Mouse (Mus musculus): ENCODE data around the gene Gm20547.

The Gm20547 gene

DNA sequence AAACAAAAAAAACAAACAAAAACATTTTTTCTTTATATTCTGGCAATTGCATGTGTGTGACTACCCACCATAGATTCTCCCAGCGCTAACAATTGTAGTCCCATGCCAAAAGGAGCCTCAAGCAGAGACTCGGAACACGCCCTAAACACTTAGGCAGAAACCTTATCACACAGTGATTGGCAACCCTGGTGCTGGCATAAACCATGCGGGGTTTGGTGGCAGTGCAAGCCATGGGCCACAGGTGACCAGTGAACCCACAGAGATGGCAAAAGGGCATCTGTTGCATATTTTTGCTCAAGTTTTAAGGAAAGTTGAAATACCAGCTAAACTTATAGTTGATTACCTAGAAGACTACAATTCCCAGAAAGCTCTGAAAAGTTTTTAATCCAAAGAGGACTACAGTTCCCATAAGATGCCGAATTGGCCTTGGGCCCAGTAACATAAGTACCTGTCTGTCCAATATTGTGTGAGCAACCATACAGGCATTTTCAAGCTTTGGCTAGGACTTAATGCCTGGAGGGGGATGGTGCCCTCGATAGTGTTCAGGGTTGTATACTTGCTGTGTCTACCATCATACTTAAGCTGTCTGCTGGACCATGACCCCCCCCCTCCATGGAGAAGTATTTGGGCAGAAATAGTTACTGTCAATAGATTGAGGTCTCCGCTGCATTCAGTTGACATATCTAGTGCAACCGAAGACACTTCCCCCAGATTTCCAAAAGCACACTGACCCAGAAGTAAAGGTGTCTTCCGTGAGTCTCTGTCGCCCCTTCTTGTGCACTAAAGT is 15.7 kb upstream of the Gm20547 start:
- intact Hi-C loops (cut with DNase I) = loop anchor here (5.0 kb wide), 1 partner anchor 40 kb away; no protein-coding TSS in a partner anchor

DNA sequence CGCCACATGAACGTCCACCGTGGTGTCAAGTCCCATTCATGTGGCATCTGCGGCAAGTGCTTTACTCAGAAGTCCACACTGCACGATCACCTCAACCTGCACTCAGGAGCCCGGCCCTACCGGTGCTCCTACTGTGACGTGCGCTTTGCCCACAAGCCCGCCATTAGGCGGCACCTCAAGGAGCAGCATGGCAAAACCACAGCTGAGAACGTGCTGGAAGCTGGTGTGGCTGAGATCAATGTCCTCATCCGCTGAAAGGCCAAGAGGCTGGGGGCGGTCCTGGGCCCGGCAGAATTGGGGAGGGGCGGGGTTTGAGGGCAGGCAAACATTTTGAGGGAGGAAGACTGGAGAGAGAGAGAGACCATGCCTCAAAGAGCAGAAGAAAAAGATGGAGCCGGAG is 14.5 kb upstream of the Gm20547 start:
- intact Hi-C loops (cut with DNase I) = loop anchor here (5.0 kb wide), 1 partner anchor 39 kb away; no protein-coding TSS in a partner anchor

DNA sequence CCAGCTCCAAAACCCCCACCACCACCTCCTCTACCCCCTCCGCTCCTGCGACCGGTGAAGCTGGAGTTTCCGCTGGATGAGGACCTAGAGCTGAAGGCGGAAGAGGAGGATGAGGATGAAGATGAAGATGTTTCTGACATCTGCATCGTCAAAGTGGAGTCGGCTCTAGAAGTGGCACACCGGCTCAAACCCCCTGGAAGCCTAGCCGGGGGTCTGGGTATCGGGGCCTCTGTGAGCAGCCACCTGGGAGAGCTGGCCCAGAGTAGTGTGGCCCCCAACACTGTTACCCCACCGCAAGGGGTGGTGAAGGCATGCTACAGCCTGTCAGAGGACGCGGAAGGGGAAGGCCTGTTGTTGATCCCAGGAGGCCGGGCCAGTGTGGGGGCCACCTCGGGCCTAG is 13.9 kb upstream of the Gm20547 start:
- intact Hi-C loops (cut with DNase I) = loop anchor here (5.0 kb wide), 1 partner anchor 38 kb away; no protein-coding TSS in a partner anchor

DNA sequence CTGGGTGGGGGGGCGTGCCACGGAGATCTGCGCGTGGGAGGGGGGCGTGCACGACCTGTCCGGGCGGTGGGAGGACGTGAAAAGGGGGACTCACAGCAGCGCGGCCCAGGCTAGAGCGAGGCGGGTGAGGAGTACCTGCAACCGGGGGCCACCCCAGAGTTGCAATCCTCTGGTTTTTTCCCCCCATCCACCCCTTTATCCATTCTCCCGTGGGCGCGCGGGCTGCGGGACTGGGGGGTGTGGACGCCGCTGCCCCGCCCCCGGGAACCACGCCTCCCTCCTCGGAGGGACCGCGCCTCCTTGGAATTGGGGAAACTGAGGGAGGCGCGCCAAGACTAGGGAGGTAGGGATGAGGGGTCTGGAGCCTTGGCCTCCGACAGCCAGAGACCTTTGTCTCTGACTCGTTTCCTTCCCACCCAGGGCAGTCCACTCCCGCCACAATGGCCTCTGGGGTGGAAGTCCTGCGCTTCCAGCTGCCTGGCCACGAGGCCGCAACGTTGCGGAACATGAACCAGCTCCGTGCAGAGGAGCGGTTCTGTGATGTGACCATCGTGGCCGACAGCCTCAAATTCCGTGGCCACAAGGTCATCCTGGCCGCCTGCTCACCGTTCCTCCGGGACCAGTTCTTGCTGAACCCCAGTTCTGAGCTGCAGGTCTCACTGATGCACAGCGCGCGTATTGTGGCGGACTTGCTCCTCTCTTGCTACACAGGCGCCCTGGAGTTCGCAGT is 13.1 kb upstream of the Gm20547 start:
- intact Hi-C loops (cut with DNase I) = loop anchor here (5.0 kb wide), 1 partner anchor 38 kb away; no protein-coding TSS in a partner anchor

DNA sequence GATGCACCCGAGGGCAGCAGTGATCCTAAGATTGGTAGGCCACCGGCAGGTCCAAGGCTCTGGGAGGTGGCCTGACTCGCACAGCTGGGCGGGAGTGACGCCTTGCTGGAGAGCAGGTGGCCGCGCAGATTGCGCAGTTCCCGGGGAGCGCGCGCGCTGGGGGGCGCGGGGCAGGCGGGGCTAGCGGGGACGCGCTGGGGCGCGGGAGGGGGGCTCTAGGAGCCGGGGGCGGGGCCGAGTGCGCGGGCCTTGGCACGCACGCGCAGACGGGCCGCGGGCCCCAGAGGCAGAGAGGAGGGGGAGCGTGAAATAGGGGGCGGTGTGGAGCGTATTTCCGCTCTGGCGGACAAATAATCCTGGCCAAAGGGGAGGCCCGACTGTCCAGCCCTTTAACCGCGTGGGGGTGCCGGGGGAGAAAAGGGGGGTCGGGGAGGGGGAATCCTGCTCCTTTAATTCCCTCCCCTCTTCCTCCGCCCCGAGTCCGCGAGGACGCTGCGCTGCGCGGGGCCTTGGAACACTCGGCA is 12.3 kb upstream of the Gm20547 start:
- intact Hi-C loops (cut with DNase I) = no loop called here

DNA sequence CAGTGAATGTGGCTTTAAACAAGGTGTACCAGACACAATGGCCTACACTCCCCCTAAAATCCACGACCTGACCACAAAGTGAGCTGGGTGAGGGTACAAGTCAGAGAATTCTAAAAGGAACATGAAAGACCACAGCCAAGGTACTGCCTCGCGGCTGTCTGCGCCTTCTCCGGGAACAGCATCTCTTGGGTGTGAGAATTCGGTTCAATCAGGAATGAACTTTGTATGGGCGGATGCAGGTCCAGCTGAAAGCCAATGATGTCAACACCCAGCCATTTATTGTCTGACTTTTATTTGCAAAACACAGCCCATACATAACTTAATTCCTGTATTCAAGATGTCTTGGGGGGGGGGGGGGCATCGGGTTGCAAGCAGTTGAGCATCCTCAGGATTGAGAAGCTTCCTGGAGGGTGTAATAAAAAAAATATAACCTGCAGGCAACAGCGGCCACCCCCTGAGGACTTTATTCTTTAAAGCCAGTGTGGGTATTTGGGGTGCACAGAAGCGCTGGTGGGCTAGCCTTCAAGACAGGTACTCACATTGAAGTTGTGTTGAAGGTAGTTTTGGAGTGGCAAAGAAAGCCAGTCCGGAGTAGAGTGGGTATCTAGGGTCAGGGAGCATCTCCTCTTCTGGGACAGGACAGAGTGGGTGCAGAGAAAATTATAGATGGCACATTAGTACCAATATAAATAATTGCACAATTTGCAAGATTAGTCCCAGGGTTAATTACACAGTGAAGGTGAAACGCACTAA is 11.4 kb upstream of the Gm20547 start:
- intact Hi-C loops (cut with DNase I) = no loop called here

DNA sequence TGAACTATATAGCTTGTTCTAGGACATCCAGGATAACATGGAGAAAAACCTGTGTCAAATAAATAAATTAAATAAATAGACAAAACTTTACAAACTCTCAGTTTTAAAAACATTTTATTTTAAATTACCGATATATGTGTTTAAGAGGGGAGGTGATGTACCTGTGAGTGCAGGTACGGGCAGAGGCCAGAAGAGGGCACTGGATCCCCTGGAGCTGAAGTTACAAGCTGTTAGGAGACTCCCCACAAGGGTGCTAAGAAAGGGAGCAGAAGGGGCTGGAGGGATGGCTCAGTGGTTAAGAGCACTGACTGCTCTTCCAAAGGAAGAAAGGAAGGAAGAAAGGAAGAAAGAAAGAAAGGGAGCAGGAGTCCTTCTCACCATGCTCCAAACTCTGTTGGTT is 9.5 kb upstream of the Gm20547 start:
- intact Hi-C loops (cut with DNase I) = no loop called here

DNA sequence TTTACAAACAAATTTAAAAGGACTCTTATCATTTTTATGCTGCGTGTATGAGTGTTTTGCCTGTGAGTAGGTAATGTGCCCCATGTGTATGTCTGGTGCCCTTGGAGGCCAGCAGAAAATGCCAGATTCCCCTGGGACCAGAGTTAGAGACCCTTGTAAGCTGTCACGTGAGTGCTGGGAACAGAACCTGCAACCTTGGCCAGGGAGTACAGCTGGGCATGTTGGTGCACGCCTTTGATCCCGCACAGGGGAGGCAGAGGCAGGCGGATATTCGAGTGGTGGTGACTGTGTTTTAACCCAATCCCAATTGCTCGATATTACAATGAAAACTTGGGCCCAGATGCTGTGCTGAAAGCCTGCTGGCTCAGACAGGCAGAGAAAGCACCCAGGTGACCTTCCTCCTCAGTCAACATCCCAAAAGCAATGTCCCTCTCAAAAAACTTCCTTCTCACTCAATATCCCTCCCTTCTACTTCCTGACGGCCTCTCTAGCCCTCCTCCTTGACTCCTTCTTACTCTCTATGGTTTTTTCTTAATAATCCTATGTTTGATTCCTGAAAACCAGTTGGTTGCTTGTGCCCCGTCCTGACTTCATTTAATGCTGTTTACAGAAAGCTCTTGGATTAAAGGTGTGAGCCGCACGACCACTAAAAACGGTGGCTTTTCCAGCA is 8.4 kb upstream of the Gm20547 start:
- intact Hi-C loops (cut with DNase I) = no loop called here

DNA sequence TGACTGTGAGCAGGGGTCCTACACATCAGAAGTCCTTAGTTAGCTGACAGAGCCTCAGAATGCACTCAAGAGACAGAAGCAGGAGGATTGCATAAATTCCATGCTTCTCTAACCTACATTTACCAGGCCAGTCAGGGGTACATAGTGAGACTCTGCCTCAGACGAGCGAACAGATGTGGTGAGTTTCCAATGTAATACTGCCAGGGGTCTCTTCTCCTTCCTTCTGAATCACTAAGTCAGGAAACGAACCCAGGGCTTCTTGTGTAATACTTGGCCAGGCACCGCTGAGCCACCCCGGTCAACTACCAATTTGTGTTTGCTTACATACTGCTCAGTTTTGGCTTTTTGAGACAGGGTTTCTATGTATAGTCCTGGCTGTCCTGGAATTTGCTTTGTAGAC is 6.1 kb upstream of the Gm20547 start:
- intact Hi-C loops (cut with DNase I) = no loop called here

DNA sequence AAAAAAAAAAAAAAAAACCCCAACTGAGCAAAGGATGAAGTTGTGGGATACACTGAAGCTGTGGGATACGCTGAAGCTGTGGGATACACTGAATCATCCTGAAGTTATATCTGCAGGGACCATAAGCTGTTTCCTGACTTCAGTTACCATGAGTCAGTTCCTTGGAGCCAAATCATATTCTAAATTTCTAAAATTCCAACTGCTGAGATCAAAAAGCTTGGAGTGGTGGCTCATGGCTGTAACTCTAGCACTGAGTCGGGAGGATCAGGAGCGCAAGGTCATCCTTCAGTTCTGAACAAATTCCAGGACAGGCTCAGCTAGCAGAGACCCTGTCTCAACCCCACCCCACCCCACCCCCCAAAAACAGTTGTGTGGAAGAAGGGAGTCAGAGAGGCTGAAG is 3.8 kb upstream of the Gm20547 start:
- intact Hi-C loops (cut with DNase I) = no loop called here

DNA sequence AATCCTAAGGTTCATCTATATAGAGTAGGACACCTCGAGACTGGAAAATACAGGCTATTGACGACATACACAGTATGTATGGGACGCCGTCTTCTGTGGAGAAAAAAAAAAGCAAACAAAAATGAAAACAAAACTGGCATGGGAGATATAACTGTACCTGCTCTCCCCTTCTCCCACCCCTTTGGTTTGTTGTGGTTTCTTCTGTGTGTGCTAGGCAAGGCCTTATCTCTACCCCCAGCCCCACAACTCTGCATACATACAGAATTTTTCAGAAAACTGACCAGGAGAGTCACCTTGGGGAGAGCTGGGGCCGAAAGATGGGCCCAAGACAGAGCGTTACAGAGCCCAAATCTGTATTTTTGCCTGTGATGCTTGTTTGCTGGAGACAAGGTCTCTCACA is 2.9 kb upstream of the Gm20547 start:
- intact Hi-C loops (cut with DNase I) = no loop called here

DNA sequence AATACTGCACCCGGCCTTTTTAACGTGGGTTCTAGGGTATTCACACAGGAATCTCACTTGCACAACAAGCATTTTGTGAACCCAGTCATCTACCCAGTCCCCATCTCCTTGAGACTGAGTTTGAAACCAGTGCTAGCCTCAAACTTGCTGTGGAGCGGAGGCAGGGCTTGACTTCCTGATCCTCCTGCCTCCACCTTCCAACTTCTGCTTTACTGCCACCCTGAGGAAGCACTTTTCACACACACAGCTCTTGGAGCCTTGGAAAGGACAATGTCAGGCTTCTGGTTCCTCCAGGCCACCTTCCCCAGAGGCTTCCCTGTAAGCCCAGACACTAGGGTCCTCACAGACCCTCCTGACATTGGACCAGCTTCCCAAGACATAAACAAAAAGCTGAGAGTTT is 1.5 kb upstream of the Gm20547 start:
- intact Hi-C loops (cut with DNase I) = no loop called here

DNA sequence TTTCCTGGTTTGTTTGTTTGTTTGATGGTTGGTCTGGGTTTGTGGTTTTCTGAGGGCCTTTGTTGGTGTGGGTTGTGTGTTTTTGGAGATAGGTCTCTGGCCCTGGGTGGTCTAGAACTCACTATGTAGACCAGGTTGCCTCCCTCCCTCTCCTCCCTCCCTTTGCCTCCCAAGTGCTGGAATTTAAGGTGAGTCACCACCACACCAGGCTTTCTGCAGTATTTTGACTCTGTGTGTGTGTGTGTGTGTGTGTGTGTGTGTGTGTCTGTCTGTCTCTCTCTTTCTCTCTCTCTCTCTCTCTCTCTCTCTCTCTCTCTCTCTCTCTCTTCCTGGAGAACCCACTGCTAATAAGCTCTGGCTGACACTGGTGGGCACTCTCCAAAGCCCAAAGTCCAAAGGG is 676 bp downstream of the Gm20547 start:
- intact Hi-C loops (cut with DNase I) = no loop called here

DNA sequence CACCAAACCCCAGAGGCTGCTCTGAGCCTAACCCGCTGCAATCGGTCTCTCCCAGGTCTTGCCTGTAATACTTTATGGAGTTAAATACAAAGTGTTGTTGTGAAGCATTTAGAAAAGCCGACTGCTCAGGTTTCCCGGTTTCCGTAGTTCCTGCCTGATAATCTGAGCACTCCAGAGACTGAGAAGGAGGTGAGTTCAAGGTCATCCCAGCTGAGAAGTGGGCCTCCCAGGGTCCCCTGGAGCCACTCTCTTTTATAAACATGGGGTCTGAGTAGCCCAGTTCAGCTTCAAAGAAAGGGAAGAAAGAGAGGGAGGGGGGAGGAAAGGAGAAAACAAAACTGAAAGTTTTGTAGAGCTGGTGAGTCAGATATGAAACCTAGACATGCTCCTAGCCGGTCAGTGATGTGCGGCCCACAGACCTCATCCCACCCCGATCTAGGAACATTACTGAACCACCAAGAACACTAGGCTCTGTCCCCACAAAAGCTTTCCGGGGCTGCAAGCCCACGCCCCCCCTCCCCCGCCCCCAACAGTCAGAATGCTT is 2.4 kb downstream of the Gm20547 start, which contains the start of gene Zbtb12:
Gene Zbtb12 (plus strand): TSS at position 148 of the 544 bp plus-strand sequence.
- intact Hi-C loops (cut with DNase I) = no loop called here

DNA sequence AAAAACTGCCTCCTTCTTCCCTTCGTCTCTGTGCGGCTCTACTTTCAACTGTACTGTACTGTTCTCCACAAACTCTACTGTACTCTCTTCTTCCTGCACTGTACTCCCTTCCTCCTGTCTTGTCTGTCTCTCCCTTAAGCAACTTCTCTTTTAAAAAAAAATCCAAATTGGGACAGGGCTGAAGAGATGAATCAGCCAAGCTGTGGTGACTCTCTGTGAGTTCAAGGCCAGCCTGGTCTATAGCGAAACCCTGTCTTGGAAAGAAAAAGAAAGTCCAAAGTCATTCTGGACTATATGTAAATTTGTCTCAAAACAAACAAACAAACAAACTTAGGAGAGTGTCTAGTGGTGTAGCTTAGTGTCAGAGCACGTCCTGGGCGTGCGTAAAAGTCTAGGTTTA is 7.5 kb downstream of the Gm20547 start:
- intact Hi-C loops (cut with DNase I) = no loop called here

DNA sequence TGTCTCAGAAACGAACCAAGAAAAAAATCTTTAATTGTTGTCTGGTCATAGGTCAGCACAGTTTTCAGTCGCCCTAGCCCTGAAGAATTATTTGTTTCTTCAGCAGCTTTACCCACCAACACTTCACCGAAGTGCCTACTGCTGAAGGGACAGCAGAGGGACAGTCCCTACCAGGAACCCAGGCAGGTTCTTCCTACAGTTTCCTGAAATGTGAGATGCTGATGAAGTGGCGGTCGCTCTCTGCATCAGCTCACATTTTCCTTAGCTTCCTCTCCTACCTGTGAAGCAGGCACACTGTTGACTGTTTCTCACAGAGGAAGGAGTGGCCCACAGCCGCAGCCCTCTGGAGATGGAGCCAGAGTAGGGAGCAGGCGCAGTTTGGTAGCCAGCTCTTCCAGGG is 15.9 kb downstream of the Gm20547 start:
- intact Hi-C loops (cut with DNase I) = no loop called here

DNA sequence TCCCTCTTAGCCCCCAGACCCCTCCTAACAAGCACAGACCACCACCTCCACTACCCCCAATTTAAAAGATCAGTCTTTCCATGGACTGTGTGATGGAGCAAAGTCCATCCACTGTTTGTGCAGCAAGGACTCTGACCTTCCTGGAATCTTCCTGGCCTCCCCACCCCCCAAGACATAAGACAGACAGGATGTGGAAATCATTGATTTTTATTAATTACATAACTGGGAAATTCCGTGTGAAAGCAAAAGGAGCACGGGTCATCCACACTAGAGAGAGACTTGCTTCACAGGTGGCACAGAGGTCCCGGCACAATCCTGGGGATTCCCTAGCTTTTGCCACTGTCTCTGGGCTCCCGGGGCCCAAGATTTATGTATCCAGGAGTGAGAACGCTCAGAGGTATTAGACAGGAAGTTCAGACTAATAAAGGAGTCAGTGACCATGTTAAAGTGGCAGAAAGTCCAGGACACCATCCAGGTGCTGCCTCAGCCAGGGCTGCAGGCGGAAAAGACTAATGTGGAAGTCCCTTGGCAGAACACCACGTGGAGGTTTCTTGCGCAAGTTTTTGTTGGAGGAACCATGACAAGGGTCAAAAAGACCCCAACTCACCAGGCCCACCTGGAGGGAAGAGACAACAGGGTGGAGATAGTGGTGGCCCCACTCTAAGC is 19.3 kb downstream of the Gm20547 start, which contains the start of gene Cfb:
Gene Cfb (minus strand): TSS at position 103 of the 666 bp plus-strand sequence.
- intact Hi-C loops (cut with DNase I) = no loop called here

DNA sequence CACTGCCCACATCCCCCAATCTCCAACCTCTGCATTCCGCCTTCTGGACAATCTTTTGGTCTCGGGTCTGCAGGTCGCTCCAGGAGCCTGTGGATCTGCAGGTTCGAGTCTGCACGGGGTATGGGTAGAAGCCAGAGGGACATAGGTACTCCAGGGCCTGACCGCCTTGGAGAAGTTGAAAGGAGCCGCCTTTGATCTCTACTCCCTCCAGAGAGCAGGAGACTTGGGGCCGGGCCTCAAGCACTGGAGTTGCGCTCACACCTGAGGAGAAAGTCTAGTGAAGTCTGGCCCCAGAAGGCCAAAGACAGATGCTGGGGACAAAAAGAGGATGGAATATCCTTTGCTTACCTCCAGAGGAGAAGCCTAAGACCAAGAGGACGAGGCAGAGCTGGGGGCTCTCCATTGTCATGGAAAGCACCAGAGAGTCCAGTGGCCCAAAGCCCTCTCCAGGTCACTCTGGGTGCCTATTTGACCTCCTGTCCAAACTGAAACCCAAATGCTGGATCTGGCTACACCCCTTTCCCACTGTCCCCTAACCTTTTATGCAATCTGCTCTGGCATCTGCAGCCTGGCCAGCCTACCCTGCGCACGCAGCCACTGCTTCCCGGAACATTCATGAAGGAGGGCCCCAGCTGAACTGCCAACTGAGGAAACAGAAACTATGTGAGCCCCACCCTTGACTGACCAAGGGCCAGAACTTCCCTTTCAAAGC is 20.0 kb downstream of the Gm20547 start:
- intact Hi-C loops (cut with DNase I) = no loop called here

DNA sequence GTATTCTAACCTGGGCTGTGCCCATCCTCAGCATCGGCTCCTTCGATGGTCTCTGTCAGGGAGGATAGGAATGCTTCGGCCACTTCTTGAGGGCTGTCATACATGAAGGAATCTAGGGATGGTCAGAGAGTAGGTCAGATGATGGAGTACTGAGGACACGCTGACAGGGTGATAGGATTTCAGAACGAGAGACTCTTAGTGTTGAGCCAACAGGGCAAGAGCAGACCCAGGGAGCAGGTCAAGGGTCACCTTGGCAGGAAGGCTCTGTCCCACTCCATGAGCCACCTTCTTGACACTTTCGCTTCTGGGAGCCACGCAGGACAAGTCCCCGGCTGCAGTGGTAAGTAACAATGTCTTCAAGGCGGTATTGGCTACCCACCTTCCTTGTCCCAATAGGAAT is 21.3 kb downstream of the Gm20547 start:
- intact Hi-C loops (cut with DNase I) = no loop called here

Measured in adrenal gland (tissue).